Mouse (Mus musculus) B cell, adult 2 months (primary cell): ENCODE measurements around the gene Enpp6.
"Not testable (repeated sequence)": the region's sequence is repeated elsewhere in the genome, so short reads cannot be mapped to it uniquely, and the experiment has no call there.

Experiments used
- DNase-seq, 2 experiments: peaks; one replicate each; pipeline ENCODE4 v3.0.0; 2022

The Enpp6 gene

GRCm38 (mm10) chr8:47005676-47006075 lies 19.0 kb downstream of the Enpp6 start:
- no peak for DNase-seq

DNA sequence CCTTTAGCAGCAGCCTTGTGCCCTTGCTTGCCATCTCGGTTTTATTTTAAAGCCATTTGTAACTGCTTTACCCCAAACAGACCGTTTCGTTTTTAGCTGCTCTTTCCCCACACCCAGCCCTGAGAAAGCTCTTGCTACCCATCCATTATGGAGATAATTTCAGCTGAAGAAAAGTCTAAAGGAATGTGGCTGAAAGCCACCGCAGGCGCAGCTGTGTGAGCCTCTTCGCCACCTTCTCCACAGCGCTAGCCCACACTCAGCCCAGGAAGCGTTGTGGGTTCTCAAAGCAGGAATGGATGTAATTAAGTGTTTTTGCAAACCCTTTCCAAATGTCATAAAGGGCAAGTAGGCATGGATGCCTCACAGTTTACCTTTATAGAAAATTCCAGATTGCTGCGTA lies 20.1 kb downstream of the Enpp6 start:
- DNase-seq: no peak

DNA sequence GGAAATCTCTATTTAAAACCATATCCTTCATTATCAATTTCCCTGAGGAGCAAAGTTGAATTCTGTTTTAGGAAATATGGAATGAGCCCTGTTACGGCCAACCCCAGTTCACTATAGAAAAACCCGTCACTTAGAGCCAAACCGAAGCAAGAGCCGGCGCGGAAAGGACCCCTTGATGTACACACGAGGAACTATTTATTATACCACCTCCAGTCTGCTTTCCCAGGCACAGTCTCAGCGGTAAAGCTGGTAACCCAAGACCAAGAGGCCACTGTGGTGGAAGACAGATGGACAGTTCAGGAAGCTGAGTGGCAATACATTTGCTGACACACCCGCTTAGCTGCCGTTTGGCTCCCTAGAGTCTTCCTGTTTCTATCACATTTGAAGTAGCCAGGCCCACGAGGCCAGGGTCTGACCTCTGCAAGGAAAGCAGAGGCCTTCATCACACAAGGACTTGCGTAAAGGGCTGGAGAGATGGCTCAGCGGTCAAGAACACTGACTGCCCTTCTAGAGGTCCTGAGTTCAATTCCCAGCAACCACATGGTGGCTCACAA lies 21.6 kb downstream of the Enpp6 start:
- DNase-seq: no peak

GRCm38 (mm10) chr8:47016268-47016946 lies 29.7 kb downstream of the Enpp6 start:
- peak; percentile 78 to 79 for DNase-seq

DNA sequence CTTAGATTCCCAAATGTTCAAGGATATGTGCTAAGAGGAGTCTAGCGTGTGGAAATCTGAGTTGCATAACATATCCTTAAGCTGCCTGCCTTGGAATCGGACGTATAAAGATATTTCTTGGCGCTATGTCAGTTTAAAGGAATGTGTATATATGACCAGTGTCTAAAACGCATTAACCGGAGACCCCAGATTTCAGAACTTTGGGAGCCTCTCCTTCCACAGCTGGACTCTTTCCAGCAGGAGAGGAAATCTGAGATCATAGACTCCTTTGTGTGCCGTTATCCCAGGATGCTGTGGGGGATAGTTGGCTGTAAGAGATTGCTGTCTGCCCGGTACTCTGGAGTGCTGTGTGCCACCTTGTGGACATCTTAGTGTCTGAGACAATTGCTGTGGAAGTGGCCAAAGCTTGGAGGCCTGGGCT lies 34.5 kb downstream of the Enpp6 start:
- DNase-seq: no peak

GRCm38 (mm10) chr8:47024612-47025011 lies 37.9 kb downstream of the Enpp6 start:
- no peak for DNase-seq

DNA sequence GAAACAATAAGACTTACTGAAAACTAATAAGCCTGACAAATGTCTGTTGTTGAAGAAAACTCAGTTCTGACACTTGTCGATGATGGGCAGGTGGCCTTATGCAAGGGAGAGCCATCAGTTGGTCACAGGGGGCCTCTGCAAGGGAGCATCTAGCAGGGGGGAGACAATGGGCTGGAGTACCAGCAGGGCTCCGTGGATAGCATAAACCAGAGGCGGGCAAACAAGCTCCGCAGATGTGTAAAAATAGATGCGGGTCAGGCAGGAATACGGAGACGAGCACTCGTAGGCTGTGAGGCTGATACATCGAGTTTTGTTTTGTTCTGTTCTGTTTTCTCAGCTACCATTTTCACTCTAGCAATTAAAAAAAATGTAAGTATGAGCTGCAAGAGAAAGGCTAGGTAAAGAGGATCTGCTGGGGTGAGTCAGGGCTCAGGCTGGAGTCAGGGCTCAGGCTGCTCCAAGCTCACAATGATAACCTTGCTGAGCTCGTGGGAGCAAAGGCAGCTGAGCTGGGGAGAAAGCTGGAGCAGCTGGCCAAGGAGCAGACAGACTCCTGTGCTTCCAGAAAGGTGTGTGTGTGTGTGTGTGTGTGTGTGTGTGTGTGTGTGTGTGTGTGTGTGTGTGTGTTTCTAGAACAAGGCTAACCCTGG lies 40.3 kb downstream of the Enpp6 start:
- no peak for DNase-seq

DNA sequence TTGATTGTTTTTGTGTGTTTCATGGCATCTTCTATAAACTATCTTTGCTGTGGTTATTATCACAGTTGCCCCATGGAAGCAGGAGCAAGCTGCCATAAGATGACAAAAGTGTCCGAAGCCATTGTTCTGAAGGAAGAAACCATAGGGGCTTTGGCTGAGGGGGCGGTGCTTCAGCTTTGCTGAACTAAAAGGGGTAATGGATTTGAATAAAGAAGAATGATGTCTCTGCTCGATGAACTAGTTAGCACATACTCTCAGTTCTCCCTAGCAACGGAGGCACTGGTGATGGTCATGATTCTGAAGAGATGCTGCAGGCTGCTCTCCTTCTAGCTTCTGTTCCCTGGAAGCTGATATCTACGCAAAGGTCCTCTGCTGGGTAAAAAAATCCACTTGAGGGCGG lies 41.8 kb downstream of the Enpp6 start:
- DNase-seq: no peak

DNA sequence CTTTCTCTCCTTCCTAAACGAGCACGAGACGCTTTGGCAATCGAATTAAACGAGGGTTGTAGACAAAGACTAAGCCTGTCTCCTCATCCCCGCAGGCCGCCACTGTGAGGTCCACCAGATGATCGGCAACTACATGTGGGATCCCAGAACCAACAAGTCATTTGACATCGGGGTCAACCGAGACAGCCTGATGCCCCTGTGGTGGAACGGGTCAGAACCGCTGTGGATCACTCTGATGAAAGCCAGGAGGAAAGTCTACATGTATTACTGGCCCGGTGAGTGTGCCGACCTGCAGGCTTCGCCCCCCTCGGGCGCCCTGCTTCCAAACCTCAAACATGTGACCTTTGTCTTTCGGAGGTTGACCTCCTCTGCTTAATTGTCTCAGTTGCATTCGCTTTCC lies 43.6 kb downstream of the Enpp6 start:
- DNase-seq: no peak

DNA sequence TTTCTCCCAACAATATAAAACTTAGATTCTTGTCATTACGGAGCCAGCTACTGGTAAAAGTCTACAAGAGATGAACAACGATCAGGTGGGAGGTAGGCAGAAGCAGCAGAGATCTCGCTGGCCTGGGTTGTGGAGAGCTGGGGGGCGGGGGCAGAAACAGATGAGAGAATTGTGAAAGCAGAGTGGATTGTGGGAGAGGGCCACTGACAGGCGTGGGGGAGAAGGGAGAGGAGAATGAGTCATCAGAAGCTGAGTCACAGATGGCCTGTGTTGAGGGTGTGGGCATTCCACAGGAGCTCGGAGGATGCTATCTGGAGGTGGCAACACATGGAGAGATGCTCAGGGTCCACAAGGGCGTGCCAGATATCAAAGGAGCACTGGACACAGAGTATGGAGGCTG lies 45.4 kb downstream of the Enpp6 start:
- DNase-seq: no peak

- no peak for DNase-seq
These were observed 47.3 kb downstream of the Enpp6 start for GRCm38 (mm10) chr8:47033976-47034375.

DNA sequence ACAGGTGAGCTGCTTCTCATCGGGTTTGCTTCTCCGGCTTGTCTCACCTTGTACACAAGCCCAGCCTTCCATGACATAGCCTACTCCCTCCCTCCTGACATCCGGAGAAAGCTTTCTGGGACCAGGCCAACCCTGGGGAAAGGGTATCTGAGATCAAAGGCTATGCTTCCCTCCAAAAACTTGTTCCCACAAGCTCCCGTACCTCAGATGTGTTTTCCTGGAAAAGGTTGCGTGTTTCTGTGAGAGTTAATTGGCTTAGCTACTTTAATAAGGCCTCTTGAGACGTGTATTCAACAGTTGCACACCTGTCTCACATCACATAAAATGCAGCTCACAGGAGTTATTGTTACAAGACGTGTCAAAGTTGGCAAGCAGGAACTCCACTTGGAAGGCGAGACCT lies 49.8 kb downstream of the Enpp6 start:
- no peak for DNase-seq

DNA sequence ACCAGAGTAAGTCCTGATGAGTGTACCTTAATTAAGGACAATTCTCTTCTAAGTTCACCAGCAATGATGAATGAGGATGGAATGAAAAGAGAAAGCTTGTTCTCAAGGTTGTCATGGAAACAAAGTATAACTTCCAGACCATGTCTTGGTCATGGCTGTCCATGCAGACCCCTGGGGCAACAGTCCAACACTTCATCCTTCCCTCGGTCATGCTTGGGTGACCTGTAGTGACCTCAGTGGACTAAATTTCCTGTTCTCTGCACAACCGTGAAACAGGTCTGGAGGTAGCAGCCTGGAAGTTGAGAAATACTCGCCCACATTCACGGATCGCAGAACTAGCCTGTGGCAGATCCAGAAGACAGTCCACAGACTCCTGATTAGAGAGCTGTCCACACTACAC lies 50.7 kb downstream of the Enpp6 start:
- DNase-seq: no peak

- DNase-seq: not testable (repeated sequence)
These were observed 53.5 kb downstream of the Enpp6 start for GRCm38 (mm10) chr8:47040215-47040614.

DNA sequence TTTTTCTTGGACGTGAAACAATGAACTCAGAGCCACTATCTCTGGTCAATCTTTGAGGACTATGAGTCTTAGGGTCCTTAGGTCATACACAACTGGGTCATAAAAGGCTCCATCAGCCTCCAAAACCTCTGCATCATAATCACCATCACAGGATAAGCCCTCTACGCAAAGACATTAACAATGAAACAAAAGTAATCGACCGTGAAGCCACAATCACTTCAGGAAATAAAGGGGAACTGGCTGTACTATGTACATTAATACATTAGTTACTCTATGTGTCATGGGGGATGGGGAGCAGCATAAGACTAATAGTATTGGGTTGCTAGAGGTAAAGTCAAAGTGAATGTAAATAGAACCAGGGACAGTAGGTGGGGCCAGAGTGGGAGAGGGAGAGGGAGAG lies 59.7 kb downstream of the Enpp6 start:
- peak; percentile 42 to 45 for DNase-seq

- DNase-seq: no peak
These were observed 60.5 kb downstream of the Enpp6 start for GRCm38 (mm10) chr8:47047146-47047545.

GRCm38 (mm10) chr8:47048584-47048983 lies 61.9 kb downstream of the Enpp6 start:
- DNase-seq: no peak

DNA sequence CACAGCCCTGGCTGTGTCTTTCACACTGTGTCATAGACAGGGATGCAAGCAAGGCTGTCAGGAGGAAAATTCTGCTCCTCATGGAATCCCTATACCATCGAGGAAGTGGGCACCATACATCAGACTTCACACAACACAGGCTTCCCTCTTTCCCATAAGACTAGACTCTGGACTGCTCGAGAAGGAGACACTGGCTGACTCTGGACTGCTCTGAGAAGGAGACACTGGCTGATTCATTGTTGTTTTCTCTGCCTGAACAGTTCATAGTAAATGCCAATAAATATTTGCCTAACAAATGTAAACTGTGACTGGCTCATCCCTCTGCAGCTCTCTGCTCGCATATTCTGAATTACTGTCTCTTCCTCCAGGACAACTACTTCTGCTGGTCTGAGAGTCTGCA lies 66.0 kb downstream of the Enpp6 start:
- DNase-seq: no peak

- DNase-seq: no peak
These were observed 69.4 kb downstream of the Enpp6 start for GRCm38 (mm10) chr8:47056086-47056485.

- no peak for DNase-seq
These were observed 71.8 kb downstream of the Enpp6 start for GRCm38 (mm10) chr8:47058526-47058925.

DNA sequence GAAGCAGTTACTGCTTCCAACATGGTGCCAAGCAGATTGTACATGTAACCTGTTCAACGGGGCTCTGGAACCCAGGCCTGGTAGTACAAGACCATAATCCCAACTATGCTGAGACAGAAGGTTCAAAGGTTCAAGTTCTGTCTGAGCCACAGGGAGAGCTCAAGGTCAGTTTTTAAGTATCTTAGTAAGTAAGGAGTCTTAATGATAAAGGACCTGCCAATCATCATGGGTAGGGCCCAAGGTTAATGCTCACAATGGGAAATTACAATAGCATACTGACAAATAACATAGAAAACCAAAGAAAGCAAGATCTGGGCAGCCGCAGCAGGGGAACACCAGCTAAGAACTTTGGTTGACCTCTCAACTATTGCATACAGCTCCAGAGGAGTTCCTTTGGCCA lies 72.3 kb downstream of the Enpp6 start:
- DNase-seq: no peak

- DNase-seq: no peak
These were observed 74.5 kb downstream of the Enpp6 start for GRCm38 (mm10) chr8:47061105-47061720.

GRCm38 (mm10) chr8:47067121-47067520 lies 80.4 kb downstream of the Enpp6 start:
- no peak for DNase-seq

DNA sequence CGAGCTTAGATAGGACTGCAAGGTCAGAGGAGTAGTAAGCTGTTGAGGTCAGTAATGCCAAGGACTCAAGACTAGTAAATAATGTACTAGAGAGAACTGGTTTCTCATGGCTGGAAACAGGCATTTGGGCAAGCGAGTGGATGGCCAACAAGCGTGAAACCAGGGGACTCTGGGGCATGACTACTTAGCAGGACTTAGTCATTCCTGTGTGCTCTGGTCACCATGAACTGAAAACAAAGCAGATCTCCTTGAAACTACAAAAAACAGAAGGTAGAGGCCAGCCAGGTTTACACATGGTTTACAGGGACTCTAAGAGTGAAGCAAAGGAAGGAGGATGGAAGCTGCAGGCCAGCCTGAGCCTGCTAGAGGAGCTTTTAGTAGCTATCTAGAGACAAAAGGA lies 82.9 kb downstream of the Enpp6 start:
- no peak for DNase-seq
